Mouse (Mus musculus) myocyte (in vitro differentiated cells): ENCODE measurements around the gene Ppip5k1. TPM values are rescaled to one million over a fixed set of nuclear protein-coding genes. Genes with fewer than 3 reads are reported as not detected.
A peak's percentile ranks its signal among the peaks of the same experiment; 100 is the strongest.

ENCODE experiments used
- H3K27me3 ChIP-seq: one replicate; pipeline ENCODE4 v1.6.1; 2011; ENCODE audit not compliant: control insufficient read depth, insufficient read depth, insufficient read length
- H3K36me3 ChIP-seq: one replicate; pipeline ENCODE4 v1.6.1; 2011; ENCODE audit not compliant: control insufficient read depth, insufficient read depth
- H3K4me2 ChIP-seq: one replicate; pipeline ENCODE4 v1.6.1; 2011; ENCODE audit warnings: low read depth, control low read depth
- H3K4me3 ChIP-seq: one replicate; pipeline ENCODE4 v1.5.1; 2011; ENCODE audit warnings: mild to moderate bottlenecking, control low read depth, moderate library complexity
- H3K79me2 ChIP-seq: one replicate; pipeline ENCODE4 v1.6.1; 2011; ENCODE audit not compliant: control insufficient read depth, insufficient read depth
- H3ac ChIP-seq: one replicate; pipeline ENCODE4 v1.6.1; 2011; ENCODE audit not compliant: control insufficient read depth, insufficient read length
- CEBPB ChIP-seq: IDR thresholded peaks from 2 replicates; pipeline ENCODE4 v1.6.1; 2011; ENCODE audit warnings: mild to moderate bottlenecking, moderate library complexity; ENCODE audit not compliant: poor library complexity, insufficient read depth, severe bottlenecking
- E2F4 ChIP-seq: IDR thresholded peaks from one replicate; pipeline ENCODE4 v1.6.1; 2011; ENCODE audit warnings: mild to moderate bottlenecking, control low read depth, moderate library complexity; ENCODE audit not compliant: insufficient read depth
- MAX ChIP-seq: IDR thresholded peaks from one replicate; pipeline ENCODE4 v1.6.1; 2011; ENCODE audit warnings: low read depth, mild to moderate bottlenecking, control low read depth
- MYOD1 ChIP-seq, 3 experiments: IDR thresholded peaks; one replicate each; pipeline ENCODE4 v1.6.1; 2011; ENCODE audit warnings: control low read depth in 2 of 3, low read depth in 2 of 3, mild to moderate bottlenecking in 2 of 3, moderate library complexity in 1 of 3; ENCODE audit not compliant: insufficient read length in 2 of 3, control insufficient read depth in 1 of 3
- MYOG ChIP-seq, 3 experiments: IDR thresholded peaks; one replicate each; pipeline ENCODE4 v1.6.1; 2011; ENCODE audit warnings: control low read depth in 2 of 3, low read depth in 2 of 3, mild to moderate bottlenecking in 2 of 3; ENCODE audit not compliant: insufficient read length in 2 of 3, control insufficient read depth in 1 of 3, insufficient read depth in 1 of 3
- POLR2A ChIP-seq: IDR thresholded peaks from one replicate; pipeline ENCODE4 v1.6.1; 2011; ENCODE audit warnings: low read depth, mild to moderate bottlenecking, control low read depth, moderate library complexity; ENCODE audit not compliant: insufficient read length
- POLR2AphosphoS2 ChIP-seq: IDR thresholded peaks from one replicate; pipeline ENCODE4 v1.6.1; 2011; ENCODE audit warnings: low read depth, control low read depth; ENCODE audit not compliant: insufficient read length
- REST ChIP-seq: IDR thresholded peaks from one replicate; pipeline ENCODE4 v1.6.1; 2011; ENCODE audit warnings: mild to moderate bottlenecking, control low read depth, moderate library complexity; ENCODE audit not compliant: insufficient read depth, insufficient read length
- SRF ChIP-seq: IDR thresholded peaks from one replicate; pipeline ENCODE4 v1.6.1; 2011; ENCODE audit warnings: low read depth; ENCODE audit not compliant: control insufficient read depth, insufficient read length
- TCF12 ChIP-seq: IDR thresholded peaks from one replicate; pipeline ENCODE4 v1.6.1; 2011; ENCODE audit warnings: mild to moderate bottlenecking, control low read depth; ENCODE audit not compliant: poor library complexity, insufficient read depth, severe bottlenecking
- TCF3 ChIP-seq: IDR thresholded peaks from one replicate; pipeline ENCODE4 v1.6.1; 2011; ENCODE audit warnings: low read depth, control low read depth; ENCODE audit not compliant: insufficient read length
- USF1 ChIP-seq: IDR thresholded peaks from one replicate; pipeline ENCODE4 v1.6.1; 2011; ENCODE audit warnings: low read depth, mild to moderate bottlenecking, control low read depth, moderate library complexity
- polyA plus RNA-seq: library from polyadenylated mRNA; unstranded; fragments of >200 nt; fragmentation: generic; extraction: Trizol; gene quantifications from one replicate; pipeline ENCODE4 v1.2.1, GENCODE M21; 2012; ENCODE audit warnings: missing spikeins

Gene Ppip5k1
- polyA plus RNA-seq, 1 experiment = 7.2 TPM

DNA sequence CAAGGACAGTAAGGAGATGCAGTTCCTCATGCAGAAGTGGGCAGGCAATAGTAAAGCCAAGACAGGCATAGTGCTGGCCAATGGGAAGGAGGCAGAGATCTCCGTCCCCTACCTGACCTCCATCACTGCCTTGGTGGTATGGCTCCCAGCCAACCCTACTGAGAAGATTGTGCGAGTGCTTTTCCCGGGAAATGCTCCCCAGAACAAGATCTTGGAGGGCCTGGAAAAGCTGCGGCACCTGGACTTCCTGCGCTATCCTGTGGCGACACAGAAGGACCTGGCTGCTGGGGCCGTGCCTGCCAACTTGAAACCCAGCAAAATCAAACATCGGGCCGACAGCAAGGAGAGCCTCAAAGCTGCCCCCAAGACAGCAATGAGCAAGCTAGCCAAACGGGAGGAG, 55.2 kb downstream of the Ppip5k1 start:
- peaks cover 20% of the 10 kb centered on the region for H3K79me2 ChIP-seq
- no peak for TF ChIP-seq MAX
- no peak for TF ChIP-seq REST
- TF ChIP-seq MYOG (IDR thresholded peaks at IDR 0.05; ENCODE audit: control insufficient read depth in 1 of 3, insufficient read depth in 1 of 3, insufficient read length in 2 of 3, low read depth in 2 of 3) = no peak
- no peak for TF ChIP-seq POLR2A
- TF ChIP-seq TCF3 = no peak
- TF ChIP-seq E2F4 = no peak
- TF ChIP-seq USF1 = no peak
- no peak for TF ChIP-seq SRF
- H3K36me3 ChIP-seq = peaks cover 29% of the 10 kb centered on the region
- H3K4me2 ChIP-seq = no peak overlapping the region
- H3K4me3 ChIP-seq = no peak overlapping the region
- no peak overlapping the region for H3ac ChIP-seq
- no peaks in the 10 kb centered on the region for H3K27me3 ChIP-seq

GRCm38 (mm10) chr2:121299471-121299870, 55.7 kb downstream of the Ppip5k1 start:
- H3K36me3 ChIP-seq = peaks cover 29% of the 10 kb centered on the region
- H3K4me2 ChIP-seq = no peak overlapping the region
- no peaks in the 10 kb centered on the region for H3K27me3 ChIP-seq
- no peak overlapping the region for H3ac ChIP-seq
- TF ChIP-seq TCF3 (no peak), USF1 (no peak), POLR2A (no peak), CEBPB (no peak), E2F4 (no peak), TCF12 (no peak)
- H3K4me3 ChIP-seq = no peak overlapping the region
- peaks cover 20% of the 10 kb centered on the region for H3K79me2 ChIP-seq

- Histone ChIP-seq H3K27me3 (no peaks in the 10 kb centered on the region), H3K36me3 (peaks cover 21% of the 10 kb centered on the region), H3K79me2 (peaks cover 20% of the 10 kb centered on the region), H3ac (no peak overlapping the region), H3K4me3 (no peak overlapping the region), H3K4me2 (no peak overlapping the region)
- no peak for TF ChIP-seq USF1
- TF ChIP-seq CEBPB = no peak
- no peak for TF ChIP-seq TCF12
- no peak for TF ChIP-seq REST
- TF ChIP-seq E2F4 = no peak
These were observed 57.1 kb downstream of the Ppip5k1 start for GRCm38 (mm10) chr2:121298131-121298530.

DNA sequence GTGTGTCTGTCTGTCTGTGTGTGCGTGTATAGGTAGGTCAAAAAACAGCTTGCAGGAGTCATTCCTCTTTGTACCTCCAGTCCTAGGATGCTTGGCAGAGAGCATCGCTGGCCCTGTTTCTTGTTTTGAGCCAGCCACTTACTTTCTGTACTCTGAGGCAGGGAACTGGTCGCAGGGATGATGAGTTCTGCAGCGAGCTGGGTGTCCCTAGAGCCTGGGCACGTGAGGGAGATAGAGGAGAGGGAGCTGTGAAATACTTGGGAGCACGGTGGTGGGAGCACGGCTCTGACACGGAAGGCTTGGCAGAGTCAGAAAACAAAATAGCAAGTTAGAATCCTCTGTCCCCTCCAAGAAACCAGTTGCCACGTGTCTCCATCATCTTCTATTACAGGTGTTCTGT, 57.5 kb downstream of the Ppip5k1 start:
- TF ChIP-seq MYOG (IDR thresholded peaks at IDR 0.05; ENCODE audit: control insufficient read depth in 1 of 3, insufficient read depth in 1 of 3, insufficient read length in 2 of 3, low read depth in 2 of 3) (no peak), CEBPB (no peak), POLR2AphosphoS2 (no peak)
- Histone ChIP-seq H3K79me2 (peaks cover 20% of the 10 kb centered on the region), H3K4me2 (peak overlapping the region; percentile 97), H3K4me3 (no peak overlapping the region), H3K36me3 (peaks cover 21% of the 10 kb centered on the region), H3K27me3 (no peaks in the 10 kb centered on the region), H3ac (no peak overlapping the region)

- Histone ChIP-seq H3K27me3 (no peaks in the 10 kb centered on the region), H3K79me2 (peaks cover 20% of the 10 kb centered on the region), H3K36me3 (peaks cover 18% of the 10 kb centered on the region), H3ac (no peak overlapping the region), H3K4me2 (peak overlapping the region; percentile 97), H3K4me3 (peak overlapping the region; percentile 93)
- TF ChIP-seq MAX (no peak), E2F4 (no peak), MYOD1 (IDR thresholded peaks at IDR 0.05; ENCODE audit: control insufficient read depth in 1 of 3, insufficient read length in 2 of 3, low read depth in 2 of 3) (no peak), SRF (no peak), POLR2AphosphoS2 (no peak), USF1 (no peak), POLR2A (no peak), MYOG (IDR thresholded peaks at IDR 0.05; ENCODE audit: control insufficient read depth in 1 of 3, insufficient read depth in 1 of 3, insufficient read length in 2 of 3, low read depth in 2 of 3) (no peak), TCF3 (no peak), TCF12 (no peak), REST (no peak), CEBPB (no peak)
These were observed 58.4 kb downstream of the Ppip5k1 start for GRCm38 (mm10) chr2:121296754-121297231.
